Mouse (Mus musculus): ENCODE data around the gene Lsm14b. TPM values are rescaled to one million over a fixed set of nuclear protein-coding genes. Genes with fewer than 3 reads are reported as not detected.

Gene Lsm14b
- polyA plus RNA-seq, 1 experiment from 2014 or later: 11.1 TPM

- peak within 1 kb of the TSS; percentile 28; the same call in 1 of the 2 replicates for H3K27ac ChIP-seq (replicated peaks; ENCODE audit: low read depth, low read length)
Measured at GRCm38 (mm10) chr2:180070481-180071453, 46.0 kb downstream of the Lsm14b start, which contains the start of gene Mtg2. Gene Mtg2, plus strand, starts transcription at chr2:180070588.

GRCm38 (mm10) chr2:180071671-180072070, 46.9 kb downstream of the Lsm14b start:
- ATAC-seq (replicated peaks; ENCODE audit: insufficient number of reproducible peaks, low FRiP score, low TSS enrichment, low read depth) (no peak), DNase-seq (ENCODE audit: low spot score) (no peak)
- Histone ChIP-seq H3K27me3 (ENCODE audit: control insufficient read depth, insufficient read depth, low read length) (no peaks in the 10 kb centered on the region), H3K4me1 (ENCODE audit: control insufficient read depth, insufficient read depth, low read length) (no peaks in the 10 kb centered on the region), H3K9me3 (replicated peaks; ENCODE audit: control insufficient read depth, low read length) (no peaks in the 10 kb centered on the region), H3K9ac (replicated peaks; ENCODE audit: low read length) (no peak overlapping the region), H3K27ac (replicated peaks; ENCODE audit: low read depth, low read length) (no peak overlapping the region), H3K4me3 (ENCODE audit: low read depth, low read length) (no peak overlapping the region), H3K4me2 (ENCODE audit: low read depth, low read length) (no peak overlapping the region), H3K36me3 (replicated peaks; ENCODE audit: control insufficient read depth, insufficient read depth, low read depth, low read length) (no peaks in the 10 kb centered on the region; the same call in 1 of the 2 replicates)
- 87% methylated on average over 2 of the region's 2 CpGs for WGBS

More at GRCm38 (mm10) chr2:180070481-180071453, 46.0 kb downstream of the Lsm14b start, which contains the start of gene Mtg2:
- Histone ChIP-seq H3K9ac (replicated peaks; ENCODE audit: low read length) (peak within 1 kb of the TSS; percentile 77), H3K27me3 (ENCODE audit: control insufficient read depth, insufficient read depth, low read length) (no peaks in the 10 kb centered on the region), H3K9me3 (replicated peaks; ENCODE audit: control insufficient read depth, low read length) (no peaks in the 10 kb centered on the region), H3K4me3 (ENCODE audit: low read depth, low read length) (peak within 1 kb of the TSS; percentile 75), H3K4me2 (ENCODE audit: low read depth, low read length) (peak within 1 kb of the TSS; percentile 93), H3K36me3 (replicated peaks; ENCODE audit: control insufficient read depth, insufficient read depth, low read depth, low read length) (no peaks in the 10 kb centered on the region; the same call in 1 of the 2 replicates), H3K4me1 (ENCODE audit: control insufficient read depth, insufficient read depth, low read length) (no peaks in the 10 kb centered on the region)
- ATAC-seq (replicated peaks; ENCODE audit: insufficient number of reproducible peaks, low FRiP score, low TSS enrichment, low read depth) (peak; percentile 94), DNase-seq (ENCODE audit: low spot score) (peak; percentile 90)
- 6% methylated on average over 56 of the region's 58 CpGs for WGBS

- ATAC-seq (replicated peaks; ENCODE audit: insufficient number of reproducible peaks, low FRiP score, low TSS enrichment, low read depth): no peak
Measured at GRCm38 (mm10) chr2:180072886-180073285, 48.1 kb downstream of the Lsm14b start.

GRCm38 (mm10) chr2:180077622-180078021, 52.8 kb downstream of the Lsm14b start:
- H3K4me1 ChIP-seq (ENCODE audit: control insufficient read depth, insufficient read depth, low read length): no peaks in the 10 kb centered on the region
- WGBS: 73% methylated on average over 3 of the region's 3 CpGs

More at GRCm38 (mm10) chr2:180072886-180073285, 48.1 kb downstream of the Lsm14b start:
- H3K9ac ChIP-seq (replicated peaks; ENCODE audit: low read length): no peak overlapping the region
- DNase-seq (ENCODE audit: low spot score): no peak
- no peak overlapping the region for H3K27ac ChIP-seq (replicated peaks; ENCODE audit: low read depth, low read length)
- no peaks in the 10 kb centered on the region for H3K27me3 ChIP-seq (ENCODE audit: control insufficient read depth, insufficient read depth, low read length)
- no peak overlapping the region for H3K4me3 ChIP-seq (ENCODE audit: low read depth, low read length)
- no peak overlapping the region for H3K4me2 ChIP-seq (ENCODE audit: low read depth, low read length)
- H3K9me3 ChIP-seq (replicated peaks; ENCODE audit: control insufficient read depth, low read length): no peaks in the 10 kb centered on the region
- WGBS: 86% methylated on average over 7 of the region's 7 CpGs
- H3K4me1 ChIP-seq (ENCODE audit: control insufficient read depth, insufficient read depth, low read length): no peaks in the 10 kb centered on the region
- H3K36me3 ChIP-seq (replicated peaks; ENCODE audit: control insufficient read depth, insufficient read depth, low read depth, low read length): no peaks in the 10 kb centered on the region

DNA sequence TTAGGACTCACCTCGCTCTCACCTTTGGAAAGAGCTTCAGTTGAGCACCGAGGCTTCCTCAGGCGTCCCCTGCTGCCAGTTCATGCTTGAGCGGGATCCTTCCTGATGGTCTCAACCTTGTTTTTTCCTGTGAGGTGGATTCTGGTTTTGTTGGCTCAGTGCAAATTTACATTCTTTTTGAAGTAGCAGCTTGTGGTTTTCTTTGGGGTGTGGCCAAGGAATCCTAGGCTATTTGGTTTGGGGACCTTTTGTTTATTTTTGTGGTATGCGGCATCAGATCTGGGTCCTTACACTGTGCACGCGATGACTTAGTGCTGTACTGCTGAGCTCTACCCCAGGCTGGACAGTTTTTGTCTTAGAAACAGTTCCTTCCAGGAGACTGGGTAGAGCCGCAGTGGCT, 55.9 kb downstream of the Lsm14b start:
- no peak overlapping the region for H3K9ac ChIP-seq (replicated peaks; ENCODE audit: low read length)
- no peaks in the 10 kb centered on the region for H3K4me1 ChIP-seq (ENCODE audit: control insufficient read depth, insufficient read depth, low read length)
- H3K36me3 ChIP-seq (replicated peaks; ENCODE audit: control insufficient read depth, insufficient read depth, low read depth, low read length): no peaks in the 10 kb centered on the region
- ATAC-seq (replicated peaks; ENCODE audit: insufficient number of reproducible peaks, low FRiP score, low TSS enrichment, low read depth) (no peak), DNase-seq (ENCODE audit: low spot score) (no peak)
- WGBS: 89% methylated on average over 8 of the region's 8 CpGs
- no peak overlapping the region for H3K4me3 ChIP-seq (ENCODE audit: low read depth, low read length)
- no peaks in the 10 kb centered on the region for H3K27me3 ChIP-seq (ENCODE audit: control insufficient read depth, insufficient read depth, low read length)
- no peak overlapping the region for H3K4me2 ChIP-seq (ENCODE audit: low read depth, low read length)
- H3K9me3 ChIP-seq (replicated peaks; ENCODE audit: control insufficient read depth, low read length): no peaks in the 10 kb centered on the region
- H3K27ac ChIP-seq (replicated peaks; ENCODE audit: low read depth, low read length): no peak overlapping the region

More at GRCm38 (mm10) chr2:180077622-180078021, 52.8 kb downstream of the Lsm14b start:
- no peak for ATAC-seq (replicated peaks; ENCODE audit: insufficient number of reproducible peaks, low FRiP score, low TSS enrichment, low read depth)
- Histone ChIP-seq H3K4me3 (ENCODE audit: low read depth, low read length) (no peak overlapping the region), H3K27ac (replicated peaks; ENCODE audit: low read depth, low read length) (no peak overlapping the region), H3K27me3 (ENCODE audit: control insufficient read depth, insufficient read depth, low read length) (no peaks in the 10 kb centered on the region), H3K9me3 (replicated peaks; ENCODE audit: control insufficient read depth, low read length) (no peaks in the 10 kb centered on the region), H3K36me3 (replicated peaks; ENCODE audit: control insufficient read depth, insufficient read depth, low read depth, low read length) (no peaks in the 10 kb centered on the region), H3K4me2 (ENCODE audit: low read depth, low read length) (no peak overlapping the region), H3K9ac (replicated peaks; ENCODE audit: low read length) (no peak overlapping the region)
- DNase-seq (ENCODE audit: low spot score): no peak

GRCm38 (mm10) chr2:180083063-180083462, 58.3 kb downstream of the Lsm14b start:
- Histone ChIP-seq H3K27me3 (ENCODE audit: control insufficient read depth, insufficient read depth, low read length) (no peaks in the 10 kb centered on the region), H3K27ac (replicated peaks; ENCODE audit: low read depth, low read length) (no peak overlapping the region), H3K9ac (replicated peaks; ENCODE audit: low read length) (no peak overlapping the region), H3K4me2 (ENCODE audit: low read depth, low read length) (no peak overlapping the region), H3K36me3 (replicated peaks; ENCODE audit: control insufficient read depth, insufficient read depth, low read depth, low read length) (no peaks in the 10 kb centered on the region), H3K4me3 (ENCODE audit: low read depth, low read length) (no peak overlapping the region), H3K4me1 (ENCODE audit: control insufficient read depth, insufficient read depth, low read length) (no peaks in the 10 kb centered on the region), H3K9me3 (replicated peaks; ENCODE audit: control insufficient read depth, low read length) (no peaks in the 10 kb centered on the region)
- DNase-seq (ENCODE audit: low spot score): no peak
- WGBS: 84% methylated on average over 10 of the region's 10 CpGs
- ATAC-seq (replicated peaks; ENCODE audit: insufficient number of reproducible peaks, low FRiP score, low TSS enrichment, low read depth): no peak

DNA sequence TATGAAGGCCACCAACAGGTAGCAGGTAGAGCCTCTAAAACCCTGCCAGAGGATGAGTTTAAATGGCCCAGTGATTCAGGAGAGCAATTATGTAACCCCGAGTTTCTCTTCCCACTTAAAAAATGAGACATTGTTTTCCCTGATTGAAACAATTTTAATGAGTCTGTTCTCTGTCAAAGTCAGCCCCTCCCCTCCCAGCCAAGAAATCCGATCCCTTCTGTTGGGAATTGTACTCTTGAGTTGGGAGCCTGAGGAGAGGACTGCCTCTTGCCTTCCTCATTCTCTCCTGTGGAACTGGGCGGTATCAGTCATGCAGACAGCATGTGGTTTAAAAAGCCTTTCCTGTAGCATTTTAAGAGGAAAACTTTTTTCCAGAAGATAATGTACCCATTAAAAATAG, 59.8 kb downstream of the Lsm14b start:
- WGBS: 17% methylated on average over 3 of the region's 3 CpGs
- Histone ChIP-seq H3K9me3 (replicated peaks; ENCODE audit: control insufficient read depth, low read length) (no peaks in the 10 kb centered on the region), H3K36me3 (replicated peaks; ENCODE audit: control insufficient read depth, insufficient read depth, low read depth, low read length) (no peaks in the 10 kb centered on the region)

More for the DNA sequence above, 59.8 kb downstream of the Lsm14b start:
- Histone ChIP-seq H3K4me3 (ENCODE audit: low read depth, low read length) (no peak overlapping the region), H3K9ac (replicated peaks; ENCODE audit: low read length) (no peak overlapping the region), H3K4me2 (ENCODE audit: low read depth, low read length) (no peak overlapping the region), H3K4me1 (ENCODE audit: control insufficient read depth, insufficient read depth, low read length) (no peaks in the 10 kb centered on the region), H3K27me3 (ENCODE audit: control insufficient read depth, insufficient read depth, low read length) (no peaks in the 10 kb centered on the region), H3K27ac (replicated peaks; ENCODE audit: low read depth, low read length) (no peak overlapping the region)
- ATAC-seq (replicated peaks; ENCODE audit: insufficient number of reproducible peaks, low FRiP score, low TSS enrichment, low read depth) (no peak), DNase-seq (ENCODE audit: low spot score) (peak; percentile 36)
